Mouse (Mus musculus): ENCODE measurements around the gene Vax1. TPM values are rescaled to one million over a fixed set of nuclear protein-coding genes. Genes with fewer than 3 reads are reported as not detected.

The Vax1 gene
- total and polyA plus RNA-seq, 2 experiments from 2014 or later, result not detected

- no peak overlapping the region for H3K9ac ChIP-seq (replicated peaks; ENCODE audit: low read depth, low read length)
- no peaks in the 10 kb centered on the region for H3K4me1 ChIP-seq (ENCODE audit: control insufficient read depth, insufficient read depth)
- DNase-seq (ENCODE audit: low spot score) (no peak), ATAC-seq (ENCODE audit: insufficient read depth, low read depth) (no peak)
- H3K9me3 ChIP-seq (replicated peaks; ENCODE audit: control insufficient read depth, low read length), result no peaks in the 10 kb centered on the region
- H3K27me3 ChIP-seq (ENCODE audit: control insufficient read depth, insufficient read depth, low read length), result no peaks in the 10 kb centered on the region
- TF ChIP-seq CTCF (IDR thresholded peaks at IDR 0.05; ENCODE audit: low read depth), result no peak
- TF ChIP-seq EP300 (IDR thresholded peaks at IDR 0.05; ENCODE audit: low read depth), result no peak
- no peak overlapping the region for H3K4me2 ChIP-seq (ENCODE audit: low read depth, low read length)
- no peaks in the 10 kb centered on the region for H3K36me3 ChIP-seq (replicated peaks; ENCODE audit: control insufficient read depth, insufficient read depth, low read length)
- 66% methylated on average over 9 of the region's 9 CpGs for WGBS
- H3K4me3 ChIP-seq (ENCODE audit: low read depth, low read length), result no peak overlapping the region
- no peak overlapping the region for H3K27ac ChIP-seq (ENCODE audit: low read depth)
These were observed 24.2 kb downstream of the Vax1 start for GRCm38 (mm10) chr19:59145492-59146140.

- no peak for TF ChIP-seq EP300 (IDR thresholded peaks at IDR 0.05; ENCODE audit: low read depth)
- no peaks in the 10 kb centered on the region for H3K36me3 ChIP-seq (replicated peaks; ENCODE audit: control insufficient read depth, insufficient read depth, low read length)
- H3K4me3 ChIP-seq (ENCODE audit: low read depth, low read length), result no peak overlapping the region
- no peaks in the 10 kb centered on the region for H3K9me3 ChIP-seq (replicated peaks; ENCODE audit: control insufficient read depth, low read length)
- H3K4me1 ChIP-seq (ENCODE audit: control insufficient read depth, insufficient read depth), result no peaks in the 10 kb centered on the region
- 76% methylated on average over 6 of the region's 6 CpGs for WGBS
- no peak overlapping the region for H3K9ac ChIP-seq (replicated peaks; ENCODE audit: low read depth, low read length)
- DNase-seq (ENCODE audit: low spot score) (no peak), ATAC-seq (ENCODE audit: insufficient read depth, low read depth) (no peak)
- no peak overlapping the region for H3K27ac ChIP-seq (ENCODE audit: low read depth)
- H3K27me3 ChIP-seq (ENCODE audit: control insufficient read depth, insufficient read depth, low read length), result no peaks in the 10 kb centered on the region
- H3K4me2 ChIP-seq (ENCODE audit: low read depth, low read length), result no peak overlapping the region
These were observed 24.8 kb downstream of the Vax1 start for GRCm38 (mm10) chr19:59145064-59145463.

GRCm38 (mm10) chr19:59142206-59142605, 27.6 kb downstream of the Vax1 start:
- Histone ChIP-seq H3K9me3 (replicated peaks; ENCODE audit: control insufficient read depth, low read length) (no peaks in the 10 kb centered on the region), H3K4me2 (ENCODE audit: low read depth, low read length) (no peak overlapping the region), H3K4me1 (ENCODE audit: control insufficient read depth, insufficient read depth) (no peaks in the 10 kb centered on the region), H3K36me3 (replicated peaks; ENCODE audit: control insufficient read depth, insufficient read depth, low read length) (no peaks in the 10 kb centered on the region), H3K4me3 (ENCODE audit: low read depth, low read length) (no peak overlapping the region), H3K27me3 (ENCODE audit: control insufficient read depth, insufficient read depth, low read length) (no peaks in the 10 kb centered on the region), H3K9ac (replicated peaks; ENCODE audit: low read depth, low read length) (no peak overlapping the region), H3K27ac (ENCODE audit: low read depth) (no peak overlapping the region)
- DNase-seq (ENCODE audit: low spot score) (no peak), ATAC-seq (ENCODE audit: insufficient read depth, low read depth) (no peak)
- 63% methylated on average over 4 of the region's 4 CpGs for WGBS
- TF ChIP-seq EP300 (IDR thresholded peaks at IDR 0.05; ENCODE audit: low read depth) (no peak), CTCF (IDR thresholded peaks at IDR 0.05; ENCODE audit: low read depth) (no peak)

- 62% methylated on average over 8 of the region's 8 CpGs for WGBS
- no peak overlapping the region for H3K9ac ChIP-seq (replicated peaks; ENCODE audit: low read depth, low read length)
- H3K4me3 ChIP-seq (ENCODE audit: low read depth, low read length), result no peak overlapping the region
- H3K27me3 ChIP-seq (ENCODE audit: control insufficient read depth, insufficient read depth, low read length), result 0 out of 2 replicates have a peak, but pooled peaks cover 3% of the 10 kb centered on the region
- ATAC-seq (ENCODE audit: insufficient read depth, low read depth) (no peak), DNase-seq (ENCODE audit: low spot score) (no peak)
- H3K36me3 ChIP-seq (replicated peaks; ENCODE audit: control insufficient read depth, insufficient read depth, low read length), result no peaks in the 10 kb centered on the region
- H3K9me3 ChIP-seq (replicated peaks; ENCODE audit: control insufficient read depth, low read length), result no peaks in the 10 kb centered on the region
- no peaks in the 10 kb centered on the region for H3K4me1 ChIP-seq (ENCODE audit: control insufficient read depth, insufficient read depth)
- no peak for TF ChIP-seq CTCF (IDR thresholded peaks at IDR 0.05; ENCODE audit: low read depth)
- no peak for TF ChIP-seq EP300 (IDR thresholded peaks at IDR 0.05; ENCODE audit: low read depth)
- no peak overlapping the region for H3K4me2 ChIP-seq (ENCODE audit: low read depth, low read length)
- no peak overlapping the region for H3K27ac ChIP-seq (ENCODE audit: low read depth)
These were observed 34.5 kb downstream of the Vax1 start for GRCm38 (mm10) chr19:59135387-59135786.

GRCm38 (mm10) chr19:59134916-59135315, 34.9 kb downstream of the Vax1 start:
- Histone ChIP-seq H3K27ac (ENCODE audit: low read depth) (no peak overlapping the region), H3K4me1 (ENCODE audit: control insufficient read depth, insufficient read depth) (no peaks in the 10 kb centered on the region), H3K9me3 (replicated peaks; ENCODE audit: control insufficient read depth, low read length) (no peaks in the 10 kb centered on the region), H3K36me3 (replicated peaks; ENCODE audit: control insufficient read depth, insufficient read depth, low read length) (no peaks in the 10 kb centered on the region), H3K4me2 (ENCODE audit: low read depth, low read length) (no peak overlapping the region), H3K4me3 (ENCODE audit: low read depth, low read length) (no peak overlapping the region), H3K27me3 (ENCODE audit: control insufficient read depth, insufficient read depth, low read length) (0 out of 2 replicates have a peak, but pooled peaks cover 3% of the 10 kb centered on the region), H3K9ac (replicated peaks; ENCODE audit: low read depth, low read length) (no peak overlapping the region)
- DNase-seq (ENCODE audit: low spot score) (no peak), ATAC-seq (ENCODE audit: insufficient read depth, low read depth) (no peak)
- WGBS, result 31% methylated on average over 2 of the region's 2 CpGs
- TF ChIP-seq EP300 (IDR thresholded peaks at IDR 0.05; ENCODE audit: low read depth), result no peak
- TF ChIP-seq CTCF (IDR thresholded peaks at IDR 0.05; ENCODE audit: low read depth), result no peak

GRCm38 (mm10) chr19:59133202-59133601, 36.7 kb downstream of the Vax1 start:
- no peak overlapping the region for H3K4me3 ChIP-seq (ENCODE audit: low read depth, low read length)
- ATAC-seq (ENCODE audit: insufficient read depth, low read depth), result no peak
- WGBS, result 77% methylated on average over 11 of the region's 11 CpGs
- H3K36me3 ChIP-seq (replicated peaks; ENCODE audit: control insufficient read depth, insufficient read depth, low read length), result no peaks in the 10 kb centered on the region
- TF ChIP-seq CTCF (IDR thresholded peaks at IDR 0.05; ENCODE audit: low read depth) (no peak), EP300 (IDR thresholded peaks at IDR 0.05; ENCODE audit: low read depth) (no peak)
- no peak overlapping the region for H3K4me2 ChIP-seq (ENCODE audit: low read depth, low read length)
- no peak overlapping the region for H3K9ac ChIP-seq (replicated peaks; ENCODE audit: low read depth, low read length)
- H3K27me3 ChIP-seq (ENCODE audit: control insufficient read depth, insufficient read depth, low read length), result 0 out of 2 replicates have a peak, but pooled peaks cover 3% of the 10 kb centered on the region
- DNase-seq (ENCODE audit: low spot score), result no peak
- H3K9me3 ChIP-seq (replicated peaks; ENCODE audit: control insufficient read depth, low read length), result no peaks in the 10 kb centered on the region
- H3K4me1 ChIP-seq (ENCODE audit: control insufficient read depth, insufficient read depth), result no peaks in the 10 kb centered on the region
- no peak overlapping the region for H3K27ac ChIP-seq (ENCODE audit: low read depth)

Data from heart, postnatal 0 days (tissue).